Mouse (Mus musculus): ENCODE measurements around the gene Ifnar1. TPM values are rescaled to one million over a fixed set of nuclear protein-coding genes. Genes with fewer than 3 reads are reported as not detected.

The Ifnar1 gene
- polyA plus RNA-seq, 1 experiment = 31.3 TPM

- TF ChIP-seq EP300 (IDR thresholded peaks at IDR 0.05; ENCODE audit: insufficient read depth, low read depth, low read length) (no peak), POLR2A (IDR thresholded peaks at IDR 0.05; ENCODE audit: insufficient read depth, low read length) (no peak), CTCF (IDR thresholded peaks at IDR 0.05; ENCODE audit: low read depth, low read length) (no peak)
- 0 out of 2 replicates have a peak, but pooled peaks cover 3% of the 10 kb centered on the region for H3K9me3 ChIP-seq (replicated peaks; ENCODE audit: control insufficient read depth, insufficient read depth, low read length, poor library complexity, severe bottlenecking)
- H3K4me1 ChIP-seq (ENCODE audit: control insufficient read depth, insufficient read depth, low read length) = no peaks in the 10 kb centered on the region
- no peak overlapping the region for H3K9ac ChIP-seq (ENCODE audit: low read depth, poor library complexity, severe bottlenecking)
- H3K27me3 ChIP-seq (ENCODE audit: control insufficient read depth, insufficient read depth, low read length, poor library complexity, severe bottlenecking) = no peaks in the 10 kb centered on the region
- no peaks in the 10 kb centered on the region for H3K36me3 ChIP-seq (ENCODE audit: control insufficient read depth, insufficient read depth, low read length, poor library complexity, severe bottlenecking)
- H3K4me3 ChIP-seq (ENCODE audit: low read depth, low read length) = no peak overlapping the region
- no peak overlapping the region for H3K27ac ChIP-seq (ENCODE audit: insufficient read depth, low read length)
Observed at GRCm38 (mm10) chr16:91448895-91449294, 36.1 kb upstream of the Ifnar1 start.

DNA sequence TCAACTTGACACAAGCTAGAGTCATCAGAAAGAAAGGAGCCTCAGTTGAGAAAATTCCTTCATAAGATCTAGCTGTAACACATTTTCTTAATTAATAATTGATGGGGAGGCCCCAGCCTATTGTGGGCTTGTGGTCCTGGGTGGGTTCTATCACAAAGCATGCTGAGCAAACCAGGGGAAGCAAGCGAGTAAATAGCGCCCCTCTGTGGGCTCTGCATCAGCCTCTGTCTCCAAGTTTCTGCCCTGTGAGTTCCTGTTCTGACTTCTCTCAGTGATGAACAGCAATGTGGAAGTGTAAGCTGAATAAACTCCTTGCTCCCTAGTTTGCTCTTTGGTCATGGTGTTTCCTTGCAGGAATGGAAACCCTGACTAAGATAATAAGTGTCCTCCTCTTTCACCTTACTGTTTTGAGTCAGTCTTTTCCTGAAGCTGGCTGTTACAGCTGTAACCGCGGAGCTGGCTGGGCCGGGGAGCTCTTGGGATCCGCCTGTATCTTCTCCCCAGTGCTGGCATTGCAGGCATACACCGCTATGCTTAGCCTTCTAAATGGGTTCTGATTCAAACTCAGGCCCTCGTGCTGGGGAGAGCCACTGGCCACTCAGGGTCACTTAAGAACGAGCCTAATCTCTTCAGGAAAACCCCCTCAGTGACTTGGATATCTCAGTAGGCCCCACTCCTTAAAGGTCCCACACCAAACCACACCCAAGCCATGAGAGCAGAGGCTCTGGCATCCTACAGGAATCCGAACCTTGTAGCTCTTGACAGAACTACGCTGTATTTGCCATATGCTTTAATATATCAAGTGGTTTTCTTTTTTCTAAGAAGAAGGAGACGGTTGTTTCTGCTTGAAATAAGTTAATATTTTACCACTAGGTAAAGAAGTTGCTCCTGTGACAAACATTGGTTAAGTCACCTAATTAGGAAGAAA lies 34.6 kb upstream of the Ifnar1 start:
- no peaks in the 10 kb centered on the region for H3K27me3 ChIP-seq (ENCODE audit: control insufficient read depth, insufficient read depth, low read length, poor library complexity, severe bottlenecking)
- no peak overlapping the region for H3K9ac ChIP-seq (ENCODE audit: low read depth, poor library complexity, severe bottlenecking)
- TF ChIP-seq EP300 (IDR thresholded peaks at IDR 0.05; ENCODE audit: insufficient read depth, low read depth, low read length) = no peak
- TF ChIP-seq CTCF (IDR thresholded peaks at IDR 0.05; ENCODE audit: low read depth, low read length) = peak; percentile 35
- TF ChIP-seq POLR2A (IDR thresholded peaks at IDR 0.05; ENCODE audit: insufficient read depth, low read length) = no peak
- no peaks in the 10 kb centered on the region for H3K4me1 ChIP-seq (ENCODE audit: control insufficient read depth, insufficient read depth, low read length)
- no peak overlapping the region for H3K27ac ChIP-seq (ENCODE audit: insufficient read depth, low read length)
- H3K9me3 ChIP-seq (replicated peaks; ENCODE audit: control insufficient read depth, insufficient read depth, low read length, poor library complexity, severe bottlenecking) = no peaks in the 10 kb centered on the region
- H3K36me3 ChIP-seq (ENCODE audit: control insufficient read depth, insufficient read depth, low read length, poor library complexity, severe bottlenecking) = no peaks in the 10 kb centered on the region
- H3K4me3 ChIP-seq (ENCODE audit: low read depth, low read length) = no peak overlapping the region

DNA sequence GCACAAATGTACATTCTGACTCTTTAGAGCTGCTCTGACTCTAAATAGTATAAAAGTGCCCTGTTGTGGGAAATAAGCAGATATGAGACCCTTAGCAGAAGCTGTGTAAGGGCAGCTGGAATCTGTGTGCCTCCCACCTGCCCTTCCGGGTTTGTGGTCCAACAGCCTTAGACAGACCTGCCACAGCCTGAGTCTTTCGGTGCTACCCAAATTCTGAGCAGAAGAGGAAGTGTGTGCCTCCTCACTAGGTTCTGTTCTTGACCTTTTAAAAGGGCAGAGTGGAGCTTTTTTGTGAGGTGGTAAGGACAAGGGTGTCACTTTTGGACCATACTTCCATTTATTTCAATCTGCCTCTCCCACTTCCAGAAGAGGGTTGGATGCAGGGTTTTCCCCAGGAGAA lies 33.1 kb upstream of the Ifnar1 start:
- no peaks in the 10 kb centered on the region for H3K36me3 ChIP-seq (ENCODE audit: control insufficient read depth, insufficient read depth, low read length, poor library complexity, severe bottlenecking)
- H3K27ac ChIP-seq (ENCODE audit: insufficient read depth, low read length) = no peak overlapping the region
- no peaks in the 10 kb centered on the region for H3K4me1 ChIP-seq (ENCODE audit: control insufficient read depth, insufficient read depth, low read length)
- no peak overlapping the region for H3K4me3 ChIP-seq (ENCODE audit: low read depth, low read length)
- H3K9ac ChIP-seq (ENCODE audit: low read depth, poor library complexity, severe bottlenecking) = no peak overlapping the region
- H3K27me3 ChIP-seq (ENCODE audit: control insufficient read depth, insufficient read depth, low read length, poor library complexity, severe bottlenecking) = no peaks in the 10 kb centered on the region
- no peaks in the 10 kb centered on the region for H3K9me3 ChIP-seq (replicated peaks; ENCODE audit: control insufficient read depth, insufficient read depth, low read length, poor library complexity, severe bottlenecking)
- TF ChIP-seq CTCF (IDR thresholded peaks at IDR 0.05; ENCODE audit: low read depth, low read length) = no peak

- Histone ChIP-seq H3K4me1 (ENCODE audit: control insufficient read depth, insufficient read depth, low read length) (no peaks in the 10 kb centered on the region), H3K9ac (ENCODE audit: low read depth, poor library complexity, severe bottlenecking) (no peak overlapping the region), H3K9me3 (replicated peaks; ENCODE audit: control insufficient read depth, insufficient read depth, low read length, poor library complexity, severe bottlenecking) (no peaks in the 10 kb centered on the region), H3K36me3 (ENCODE audit: control insufficient read depth, insufficient read depth, low read length, poor library complexity, severe bottlenecking) (no peaks in the 10 kb centered on the region), H3K4me3 (ENCODE audit: low read depth, low read length) (no peak overlapping the region), H3K27ac (ENCODE audit: insufficient read depth, low read length) (no peak overlapping the region), H3K27me3 (ENCODE audit: control insufficient read depth, insufficient read depth, low read length, poor library complexity, severe bottlenecking) (no peaks in the 10 kb centered on the region)
- TF ChIP-seq POLR2A (IDR thresholded peaks at IDR 0.05; ENCODE audit: insufficient read depth, low read length) = no peak
- TF ChIP-seq CTCF (IDR thresholded peaks at IDR 0.05; ENCODE audit: low read depth, low read length) = no peak
- TF ChIP-seq EP300 (IDR thresholded peaks at IDR 0.05; ENCODE audit: insufficient read depth, low read depth, low read length) = no peak
Observed at GRCm38 (mm10) chr16:91452363-91452896, 32.6 kb upstream of the Ifnar1 start.

GRCm38 (mm10) chr16:91455868-91456267 lies 29.2 kb upstream of the Ifnar1 start:
- Histone ChIP-seq H3K27ac (ENCODE audit: insufficient read depth, low read length) (no peak overlapping the region), H3K36me3 (ENCODE audit: control insufficient read depth, insufficient read depth, low read length, poor library complexity, severe bottlenecking) (no peaks in the 10 kb centered on the region), H3K4me1 (ENCODE audit: control insufficient read depth, insufficient read depth, low read length) (no peaks in the 10 kb centered on the region), H3K4me3 (ENCODE audit: low read depth, low read length) (no peak overlapping the region), H3K27me3 (ENCODE audit: control insufficient read depth, insufficient read depth, low read length, poor library complexity, severe bottlenecking) (no peaks in the 10 kb centered on the region), H3K9ac (ENCODE audit: low read depth, poor library complexity, severe bottlenecking) (no peak overlapping the region), H3K9me3 (replicated peaks; ENCODE audit: control insufficient read depth, insufficient read depth, low read length, poor library complexity, severe bottlenecking) (no peaks in the 10 kb centered on the region)
- TF ChIP-seq EP300 (IDR thresholded peaks at IDR 0.05; ENCODE audit: insufficient read depth, low read depth, low read length) = no peak
- TF ChIP-seq CTCF (IDR thresholded peaks at IDR 0.05; ENCODE audit: low read depth, low read length) = no peak
- TF ChIP-seq POLR2A (IDR thresholded peaks at IDR 0.05; ENCODE audit: insufficient read depth, low read length) = no peak

GRCm38 (mm10) chr16:91458301-91458746 lies 26.7 kb upstream of the Ifnar1 start:
- Histone ChIP-seq H3K27me3 (ENCODE audit: control insufficient read depth, insufficient read depth, low read length, poor library complexity, severe bottlenecking) (no peaks in the 10 kb centered on the region), H3K9me3 (replicated peaks; ENCODE audit: control insufficient read depth, insufficient read depth, low read length, poor library complexity, severe bottlenecking) (no peaks in the 10 kb centered on the region), H3K4me3 (ENCODE audit: low read depth, low read length) (no peak overlapping the region), H3K9ac (ENCODE audit: low read depth, poor library complexity, severe bottlenecking) (no peak overlapping the region), H3K36me3 (ENCODE audit: control insufficient read depth, insufficient read depth, low read length, poor library complexity, severe bottlenecking) (no peaks in the 10 kb centered on the region), H3K27ac (ENCODE audit: insufficient read depth, low read length) (no peak overlapping the region), H3K4me1 (ENCODE audit: control insufficient read depth, insufficient read depth, low read length) (no peaks in the 10 kb centered on the region)
- TF ChIP-seq POLR2A (IDR thresholded peaks at IDR 0.05; ENCODE audit: insufficient read depth, low read length) = no peak
- TF ChIP-seq EP300 (IDR thresholded peaks at IDR 0.05; ENCODE audit: insufficient read depth, low read depth, low read length) = no peak
- TF ChIP-seq CTCF (IDR thresholded peaks at IDR 0.05; ENCODE audit: low read depth, low read length) = no peak
